Mouse (Mus musculus): ENCODE results near the gene Flnb. TPM values are rescaled to one million over a fixed set of nuclear protein-coding genes. Genes with fewer than 3 reads are reported as not detected.

The Flnb gene
- polyA plus RNA-seq (2014; fragmentation: Illumina TruSeq; extraction: RNeasy Lipid Tissue Mini Kit (QIAGEN cat#74804); ENCODE audit: insufficient read depth, low read depth, low replicate concordance): 7.1 TPM

GRCm38 (mm10) chr14:7817770-7818462, at the start of gene Flnb:
Flnb (plus strand) TSS chr14:7817957.

GRCm38 (mm10) chr14:7791532-7792159, 26.1 kb upstream of the Flnb start, which contains the start of gene Gm26661:
Gm26661 (plus strand) TSS chr14:7791587.

DNA sequence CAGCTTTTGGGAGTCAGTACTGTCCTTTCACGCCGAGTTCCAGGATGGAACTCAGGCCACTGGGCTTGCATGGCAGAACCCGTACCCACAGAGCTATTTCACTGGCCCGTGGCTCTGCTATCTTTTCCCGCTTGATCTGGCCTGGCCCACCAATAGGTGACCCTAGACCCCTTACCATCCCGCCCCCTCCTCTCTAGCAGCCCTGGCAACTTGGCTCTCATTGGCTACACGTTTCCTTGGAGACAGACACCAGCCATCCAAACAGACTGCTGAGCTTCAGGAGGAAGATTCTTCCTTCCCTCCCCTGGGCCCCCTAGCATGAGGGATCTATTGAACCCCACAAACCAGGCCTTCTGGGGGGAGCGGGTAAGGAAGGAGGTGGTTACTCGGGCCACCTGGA, 139.3 kb downstream of the Flnb start, which contains the start of gene Gm45521:
Gm45521 (plus strand) TSS at position 240 of the 400 bp plus-strand sequence.

DNA sequence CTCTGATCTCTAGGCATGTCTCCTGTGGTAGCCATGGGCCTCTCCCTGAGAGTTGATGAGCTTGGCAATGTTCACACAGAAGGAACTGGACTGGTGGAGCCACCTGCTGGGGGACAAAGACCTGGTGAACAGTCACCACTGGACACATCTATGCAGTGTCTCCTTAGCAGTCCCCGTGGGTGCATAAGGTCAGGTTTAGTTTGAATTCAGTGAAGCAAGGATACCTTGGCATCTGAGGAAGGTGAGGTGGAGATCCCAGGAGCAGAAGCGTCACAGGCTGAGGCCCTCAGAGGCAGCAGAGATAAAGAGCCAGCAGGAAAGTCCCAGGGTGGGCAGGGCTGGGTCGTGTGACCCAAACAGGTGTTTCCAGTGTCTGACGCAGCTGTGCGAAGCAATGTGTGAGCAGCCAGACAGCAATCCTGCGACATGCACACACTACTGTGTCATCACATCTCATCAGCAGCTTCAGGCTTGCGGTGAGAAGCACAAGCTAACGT, 176.6 kb downstream of the Flnb start, which contains the start of gene Dnase1l3:
Dnase1l3 (minus strand) TSS at position 303 of the 497 bp plus-strand sequence.

Other genes with a start within 250 kb of the Flnb start
- gene Gm3558, start 249.4 kb upstream of the Flnb start, polyA plus RNA-seq (2014; fragmentation: Illumina TruSeq; extraction: RNeasy Lipid Tissue Mini Kit (QIAGEN cat#74804); ENCODE audit: insufficient read depth, low read depth, low replicate concordance): not detected
- gene Gm10338, start 222.4 kb upstream of the Flnb start, polyA plus RNA-seq (2014; fragmentation: Illumina TruSeq; extraction: RNeasy Lipid Tissue Mini Kit (QIAGEN cat#74804); ENCODE audit: insufficient read depth, low read depth, low replicate concordance): not detected
- not detected for gene Gm10128, start 174.0 kb upstream of the Flnb start, polyA plus RNA-seq (2014; fragmentation: Illumina TruSeq; extraction: RNeasy Lipid Tissue Mini Kit (QIAGEN cat#74804); ENCODE audit: insufficient read depth, low read depth, low replicate concordance)
- gene Gm26661, start 26.4 kb upstream of the Flnb start, polyA plus RNA-seq (2014; fragmentation: Illumina TruSeq; extraction: RNeasy Lipid Tissue Mini Kit (QIAGEN cat#74804); ENCODE audit: insufficient read depth, low read depth, low replicate concordance): not detected
- gene Gm45521, start 139.3 kb downstream of the Flnb start, polyA plus RNA-seq (2014; fragmentation: Illumina TruSeq; extraction: RNeasy Lipid Tissue Mini Kit (QIAGEN cat#74804); ENCODE audit: insufficient read depth, low read depth, low replicate concordance): not detected
- gene Dnase1l3, start 176.6 kb downstream of the Flnb start, polyA plus RNA-seq (2014; fragmentation: Illumina TruSeq; extraction: RNeasy Lipid Tissue Mini Kit (QIAGEN cat#74804); ENCODE audit: insufficient read depth, low read depth, low replicate concordance): 0.31 TPM
- gene Abhd6, start 184.9 kb downstream of the Flnb start, polyA plus RNA-seq (2014; fragmentation: Illumina TruSeq; extraction: RNeasy Lipid Tissue Mini Kit (QIAGEN cat#74804); ENCODE audit: insufficient read depth, low read depth, low replicate concordance): 4.3 TPM